Mouse (Mus musculus) thymus, adult 2 months (tissue): Measurements from ENCODE around the gene Kirrel3. TPM values are rescaled to one million over a fixed set of nuclear protein-coding genes. Genes with fewer than 3 reads are reported as not detected.

Experiments
- DNase-seq: peaks from one replicate; pipeline ENCODE4 v3.0.0; 2021
- H3K27ac ChIP-seq: fragments of 200-500 bp; 2 replicates; pipeline ENCODE4 v1.5.1; 2012; ENCODE audit warnings: low read length, control low read depth; ENCODE audit not compliant: control insufficient read depth, insufficient read depth
- H3K27me3 ChIP-seq: fragments of 200-500 bp; 2 replicates; pipeline ENCODE4 v1.6.1; 2012; ENCODE audit warnings: mild to moderate bottlenecking, low read length, moderate library complexity, mixed read lengths; ENCODE audit not compliant: control insufficient read depth, insufficient read depth
- H3K36me3 ChIP-seq: fragments of 200-500 bp; 2 replicates; pipeline ENCODE4 v1.6.1; 2012; ENCODE audit warnings: mild to moderate bottlenecking, low read length, moderate library complexity; ENCODE audit not compliant: control insufficient read depth, insufficient read depth
- H3K4me1 ChIP-seq: fragments of 200-500 bp; replicated peaks from 2 replicates; pipeline ENCODE4 v1.6.1; 2012; ENCODE audit warnings: low read length; ENCODE audit not compliant: control insufficient read depth, insufficient read depth
- H3K4me3 ChIP-seq: fragments of 200-500 bp; 2 replicates; pipeline ENCODE4 v1.5.1; 2012; ENCODE audit warnings: mild to moderate bottlenecking, low read length, control low read depth, moderate library complexity; ENCODE audit not compliant: control insufficient read depth, insufficient read depth
- CTCF ChIP-seq: fragments of 200-500 bp; IDR thresholded peaks from 2 replicates; pipeline ENCODE4 v1.5.1; 2012; ENCODE audit warnings: mild to moderate bottlenecking, control low read depth, low read length, moderate library complexity, borderline replicate concordance; ENCODE audit not compliant: control insufficient read depth, poor library complexity, insufficient read depth; ENCODE audit errors: extremely low read depth
- POLR2A ChIP-seq: fragments of 200-500 bp; IDR thresholded peaks from 2 replicates; pipeline ENCODE4 v1.6.1; 2012; ENCODE audit warnings: mild to moderate bottlenecking, low read length, control low read depth, moderate library complexity; ENCODE audit not compliant: control insufficient read depth, poor library complexity, insufficient read depth; ENCODE audit errors: extremely low read depth
- WGBS: fragments of 180-500 bp; shearing (Covaris S2); methylation state at CpG from one replicate; pipeline ENCODE4 v1.1.7; 2018; 5-methylcytosine and 5-hydroxymethylcytosine counted together
- polyA plus RNA-seq: library from polyadenylated mRNA; depleted of rRNA; stranded (reverse); fragments of >200 nt; gene quantifications from 2 replicates; pipeline ENCODE4 v1.2.3, GENCODE M21; 2012

The Kirrel3 gene
- polyA plus RNA-seq, 1 experiment = 1.2 TPM

DNA sequence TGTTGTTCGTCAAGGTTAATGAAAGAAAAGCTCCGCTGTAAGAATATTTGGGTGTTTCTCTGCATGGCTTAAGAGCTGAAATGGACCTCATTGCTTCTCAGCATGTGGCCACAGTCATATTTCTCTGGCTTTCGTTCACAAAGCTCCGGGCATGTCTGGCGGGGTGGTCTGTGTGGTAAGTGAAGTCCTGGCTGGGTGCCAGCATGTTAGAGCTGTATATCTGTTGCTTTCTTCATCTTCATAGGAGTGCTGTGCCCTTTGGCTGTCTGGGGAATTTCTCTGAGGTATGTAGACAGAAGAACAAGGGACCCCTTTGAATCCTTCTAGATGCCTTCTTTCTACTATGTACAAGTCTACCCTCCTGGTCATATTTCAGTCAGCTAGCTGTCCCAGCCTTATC is 137.8 kb downstream of the Kirrel3 start:
- Histone ChIP-seq H3K27ac (no peak overlapping the region), H3K4me3 (no peak overlapping the region), H3K36me3 (no peaks in the 10 kb centered on the region), H3K4me1 (no peaks in the 10 kb centered on the region), H3K27me3 (no peaks in the 10 kb centered on the region)
- no peak for TF ChIP-seq POLR2A
- no peak for TF ChIP-seq CTCF
- WGBS = 88% methylated on average over 5 of the region's 5 CpGs
- no peak for DNase-seq

GRCm38 (mm10) chr9:34624021-34624420 is 138.3 kb downstream of the Kirrel3 start:
- no peaks in the 10 kb centered on the region for H3K27me3 ChIP-seq
- no peaks in the 10 kb centered on the region for H3K4me1 ChIP-seq
- WGBS = 75% methylated on average over 2 of the region's 2 CpGs
- no peak overlapping the region for H3K4me3 ChIP-seq
- no peak for DNase-seq
- no peaks in the 10 kb centered on the region for H3K36me3 ChIP-seq
- no peak overlapping the region for H3K27ac ChIP-seq
- TF ChIP-seq POLR2A (no peak), CTCF (no peak)

DNA sequence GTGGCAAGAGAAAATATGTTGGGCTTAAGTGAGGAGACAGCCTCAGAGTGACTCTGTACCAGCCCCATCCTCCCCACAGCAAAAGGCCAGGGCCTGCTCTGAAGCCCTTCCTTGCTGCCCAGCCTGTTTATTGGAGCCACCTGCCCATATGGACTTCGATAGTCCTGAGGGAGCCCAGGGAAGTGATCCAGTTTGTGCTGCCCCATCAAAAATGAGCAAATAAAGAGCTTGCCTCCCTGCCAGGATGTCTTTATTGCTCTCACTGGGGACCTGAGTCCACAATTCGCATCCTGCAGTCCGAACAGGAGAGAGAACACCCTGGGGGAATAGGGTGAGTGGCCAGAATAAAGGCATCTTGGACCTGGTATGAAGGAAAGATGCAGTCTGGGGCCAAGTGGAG is 143.1 kb downstream of the Kirrel3 start:
- TF ChIP-seq CTCF (no peak), POLR2A (no peak)
- 80% methylated on average over 3 of the region's 3 CpGs for WGBS
- Histone ChIP-seq H3K27me3 (no peaks in the 10 kb centered on the region), H3K4me1 (no peaks in the 10 kb centered on the region), H3K4me3 (no peak overlapping the region), H3K36me3 (no peaks in the 10 kb centered on the region), H3K27ac (no peak overlapping the region)
- DNase-seq = no peak

GRCm38 (mm10) chr9:34635696-34636095 is 150.0 kb downstream of the Kirrel3 start:
- Histone ChIP-seq H3K4me3 (no peak overlapping the region), H3K36me3 (no peaks in the 10 kb centered on the region), H3K4me1 (no peaks in the 10 kb centered on the region), H3K27me3 (no peaks in the 10 kb centered on the region), H3K27ac (no peak overlapping the region)
- TF ChIP-seq CTCF (no peak), POLR2A (no peak)
- 86% methylated on average over 6 of the region's 6 CpGs for WGBS
- no peak for DNase-seq

DNA sequence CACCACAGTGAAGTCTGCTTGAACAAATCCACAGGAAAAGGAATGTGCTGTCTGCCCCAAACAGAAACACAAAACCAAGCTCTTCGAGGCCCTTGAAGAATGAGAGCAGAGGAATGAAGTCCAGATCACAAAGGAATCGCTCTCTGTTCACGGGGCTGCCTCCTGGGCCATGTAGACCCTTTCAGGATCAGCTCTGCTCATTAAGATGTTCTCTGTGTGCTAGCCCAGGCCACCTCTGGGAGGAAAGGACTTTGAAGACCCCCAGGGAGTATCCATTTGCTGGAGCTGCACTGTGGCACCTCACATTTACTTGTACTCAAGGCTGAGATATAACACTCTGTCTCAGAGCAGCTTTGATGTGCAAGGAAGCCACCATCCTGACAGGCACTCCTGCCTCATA is 158.2 kb downstream of the Kirrel3 start:
- Histone ChIP-seq H3K27me3 (no peaks in the 10 kb centered on the region), H3K4me1 (no peaks in the 10 kb centered on the region), H3K27ac (no peak overlapping the region), H3K36me3 (no peaks in the 10 kb centered on the region), H3K4me3 (no peak overlapping the region)
- 73% methylated on average over 3 of the region's 3 CpGs for WGBS
- no peak for TF ChIP-seq CTCF
- no peak for TF ChIP-seq POLR2A
- DNase-seq = no peak

GRCm38 (mm10) chr9:34644392-34644791 is 158.7 kb downstream of the Kirrel3 start:
- H3K4me1 ChIP-seq = no peaks in the 10 kb centered on the region
- DNase-seq = no peak
- TF ChIP-seq CTCF (no peak), POLR2A (no peak)
- H3K27ac ChIP-seq = no peak overlapping the region
- H3K4me3 ChIP-seq = no peak overlapping the region
- no peaks in the 10 kb centered on the region for H3K27me3 ChIP-seq
- H3K36me3 ChIP-seq = no peaks in the 10 kb centered on the region
- 92% methylated on average over 8 of the region's 8 CpGs for WGBS

GRCm38 (mm10) chr9:34646831-34647230 is 161.1 kb downstream of the Kirrel3 start:
- no peaks in the 10 kb centered on the region for H3K36me3 ChIP-seq
- no peak overlapping the region for H3K4me3 ChIP-seq
- H3K4me1 ChIP-seq = no peaks in the 10 kb centered on the region
- no peak for DNase-seq
- no peak overlapping the region for H3K27ac ChIP-seq
- 91% methylated on average over 9 of the region's 9 CpGs for WGBS
- no peak for TF ChIP-seq CTCF
- TF ChIP-seq POLR2A = no peak
- no peaks in the 10 kb centered on the region for H3K27me3 ChIP-seq
